Mouse (Mus musculus): ENCODE measurements around the gene Fbxl2. TPM values are rescaled to one million over a fixed set of nuclear protein-coding genes. Genes with fewer than 3 reads are reported as not detected.

Gene Fbxl2
- total and polyA plus RNA-seq, 3 experiments = 0.54 to 1.1 (median 0.81) TPM

DNA sequence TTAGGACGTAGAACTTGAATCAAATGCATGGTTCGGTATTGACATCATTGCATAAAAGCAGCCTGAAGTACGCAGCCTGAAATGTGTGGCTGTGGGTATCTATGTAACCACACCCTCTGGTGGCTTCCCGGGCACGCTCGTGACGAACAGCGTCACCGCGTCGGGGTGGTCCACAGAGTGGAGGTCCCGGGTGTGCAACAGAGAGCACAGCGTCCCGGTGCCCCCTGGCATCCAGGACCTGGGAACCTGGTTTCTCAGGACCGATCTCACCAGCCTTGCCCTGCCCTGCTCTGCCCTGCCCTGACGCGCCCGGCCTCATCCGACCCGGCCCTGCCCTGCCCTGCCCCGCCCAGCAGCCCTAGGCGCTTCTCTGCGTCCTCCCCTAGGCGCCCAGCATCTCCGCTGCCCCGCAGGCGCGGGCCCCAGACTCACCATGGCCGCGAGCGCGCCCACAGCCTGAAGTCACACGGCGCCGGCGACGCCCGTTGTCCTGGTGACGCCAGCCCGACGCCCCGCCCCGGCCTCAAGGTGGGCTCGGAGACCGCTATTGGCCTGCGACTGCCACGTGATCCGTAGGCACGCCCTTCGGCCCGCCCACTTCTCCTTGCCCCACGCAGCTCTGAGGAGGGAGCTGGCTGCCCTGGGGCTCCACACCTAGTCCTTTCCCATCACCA is 19.6 kb downstream of the Fbxl2 start:
- peak overlapping the region; percentile 42; the same call in 1 of the 2 replicates for H3K9ac ChIP-seq (ENCODE audit: insufficient read depth, low read depth)
- in situ Hi-C loops (cut with MboI; ENCODE audit: low pct_ligation_motif_present, low pct_unique_long_range_greater_than_20kb, low sequenced_read_pairs) = no loop called here
- H3K27me3 ChIP-seq (replicated peaks) = no peaks in the 10 kb centered on the region

DNA sequence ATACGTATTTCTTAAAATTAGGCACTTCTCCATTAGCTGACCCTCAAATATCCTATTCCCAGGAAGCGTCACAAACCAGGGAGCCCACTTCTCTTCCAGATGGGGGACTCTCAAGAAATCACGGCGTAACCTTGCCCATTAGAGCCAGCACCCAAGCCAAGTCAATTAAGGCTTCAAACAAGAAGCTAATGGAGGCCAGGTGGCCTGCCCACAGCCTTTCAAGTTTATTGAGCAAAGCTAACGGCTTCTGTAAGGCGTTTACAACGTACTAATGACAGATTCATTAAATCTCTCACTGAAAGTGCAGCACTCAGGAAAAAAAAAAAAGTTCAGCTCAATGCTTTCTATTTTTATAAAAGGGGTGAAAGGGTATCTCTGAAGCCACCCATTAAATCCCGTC is 20.1 kb downstream of the Fbxl2 start:
- peak overlapping the region; percentile 42 for H3K9ac ChIP-seq (ENCODE audit: insufficient read depth, low read depth)
- H3K4me2 ChIP-seq (ENCODE audit: insufficient read depth, low read depth, poor library complexity, severe bottlenecking) = peak overlapping the region; percentile 3
- H3K9me3 ChIP-seq (replicated peaks; ENCODE audit: low read length) = no peaks in the 10 kb centered on the region
- H3K4me1 ChIP-seq (ENCODE audit: control insufficient read depth in 1 of 2, insufficient read depth in 2 of 2) = no peaks in the 10 kb centered on the region; a peak in 1 of 4 replicates
- in situ Hi-C loops (cut with MboI; ENCODE audit: low pct_ligation_motif_present, low pct_unique_long_range_greater_than_20kb, low sequenced_read_pairs) = no loop called here
- H3K27ac ChIP-seq (ENCODE audit: insufficient read depth, low read depth) = no peak overlapping the region
- TF ChIP-seq MYC (IDR thresholded peaks at IDR 0.05; ENCODE audit: low read depth, low read length) (no peak), MEF2A (IDR thresholded peaks at IDR 0.05; ENCODE audit: borderline replicate concordance, low read depth, low read length) (no peak), HCFC1 (IDR thresholded peaks at IDR 0.05; ENCODE audit: low read depth, low read length) (no peak)
- no peaks in the 10 kb centered on the region for H3K36me3 ChIP-seq (replicated peaks in 1 of 2; ENCODE audit: control insufficient read depth in 1 of 2, insufficient read depth in 1 of 2, low read length in 1 of 2)
- H3K27me3 ChIP-seq (replicated peaks) = no peaks in the 10 kb centered on the region
- no peaks in the 10 kb centered on the region for H3K79me2 ChIP-seq (replicated peaks; ENCODE audit: control insufficient read depth, extremely low read depth, insufficient read depth, poor library complexity, severe bottlenecking)
- no peak for DNase-seq (ENCODE audit: extremely low read depth)
- dilution Hi-C loops (cut with MboI; ENCODE audit: extremely low pct_ligation_motif_present, extremely low pct_unique_long_range_greater_than_20kb, low sequenced_read_pairs) = no loop called here
- peak overlapping the region; percentile 37 to 66 (median 56) for H3K4me3 ChIP-seq (replicated peaks in 1 of 3; ENCODE audit: low read depth in 2 of 3, low read length in 2 of 3, poor library complexity in 1 of 3)

More for the DNA sequence above, 19.6 kb downstream of the Fbxl2 start:
- H3K4me2 ChIP-seq (ENCODE audit: insufficient read depth, low read depth, poor library complexity, severe bottlenecking) = peak overlapping the region; percentile 3; the same call in 1 of the 2 replicates
- H3K4me1 ChIP-seq (ENCODE audit: control insufficient read depth in 1 of 2, insufficient read depth in 2 of 2) = no peaks in the 10 kb centered on the region; a peak in 1 of 4 replicates
- no peaks in the 10 kb centered on the region for H3K79me2 ChIP-seq (replicated peaks; ENCODE audit: control insufficient read depth, extremely low read depth, insufficient read depth, poor library complexity, severe bottlenecking)
- no peaks in the 10 kb centered on the region for H3K9me3 ChIP-seq (replicated peaks; ENCODE audit: low read length)
- peak overlapping the region; percentile 37 to 66 (median 56) for H3K4me3 ChIP-seq (replicated peaks in 1 of 3; ENCODE audit: low read depth in 2 of 3, low read length in 2 of 3, poor library complexity in 1 of 3)
- H3K36me3 ChIP-seq (replicated peaks in 1 of 2; ENCODE audit: control insufficient read depth in 1 of 2, insufficient read depth in 1 of 2, low read length in 1 of 2) = no peaks in the 10 kb centered on the region
- dilution Hi-C loops (cut with MboI; ENCODE audit: extremely low pct_ligation_motif_present, extremely low pct_unique_long_range_greater_than_20kb, low sequenced_read_pairs) = no loop called here
- no peak for TF ChIP-seq E2F4 (IDR thresholded peaks at IDR 0.05; ENCODE audit: insufficient replicate concordance, low read depth, low read length)
- TF ChIP-seq HCFC1 (IDR thresholded peaks at IDR 0.05; ENCODE audit: low read depth, low read length) = no peak
- TF ChIP-seq CHD1 (IDR thresholded peaks at IDR 0.05; ENCODE audit: low read depth, low read length) = no peak
- peak; percentile 89 for TF ChIP-seq USF1 (IDR thresholded peaks at IDR 0.05; ENCODE audit: low read depth, low read length)
- no peak for TF ChIP-seq MYC (IDR thresholded peaks at IDR 0.05; ENCODE audit: low read depth, low read length)
- no peak for TF ChIP-seq IRF4 (IDR thresholded peaks at IDR 0.05; ENCODE audit: low read depth, low read length)
- no peak for TF ChIP-seq UBTF (IDR thresholded peaks at IDR 0.05; ENCODE audit: low read depth, low read length)
- TF ChIP-seq USF2 (conservative IDR thresholded peaks at IDR 0.05; ENCODE audit: low read depth, low read length) = peak; percentile 75
- TF ChIP-seq ZNF384 (IDR thresholded peaks at IDR 0.05; ENCODE audit: low read depth, low read length) = no peak
- TF ChIP-seq JUN (IDR thresholded peaks at IDR 0.05; ENCODE audit: insufficient read depth, low read depth, low read length) = no peak
- no peak for TF ChIP-seq MEF2A (IDR thresholded peaks at IDR 0.05; ENCODE audit: borderline replicate concordance, low read depth, low read length)
- TF ChIP-seq KAT2A (IDR thresholded peaks at IDR 0.05; ENCODE audit: insufficient replicate concordance, low read length) = no peak
- no peak for TF ChIP-seq MAZ (IDR thresholded peaks at IDR 0.05; ENCODE audit: low read depth, low read length)
- no peak for TF ChIP-seq ELF1 (IDR thresholded peaks at IDR 0.05; ENCODE audit: low read depth, low read length)
- TF ChIP-seq MXI1 (IDR thresholded peaks at IDR 0.05; ENCODE audit: low read depth, low read length) = peak; percentile 86
- no peak for TF ChIP-seq EP300 (IDR thresholded peaks at IDR 0.05; ENCODE audit: low read length)
- no peak for TF ChIP-seq PAX5 (IDR thresholded peaks at IDR 0.05; ENCODE audit: low read length)
- TF ChIP-seq SMC3 (IDR thresholded peaks at IDR 0.05; ENCODE audit: low read depth, low read length) = no peak
- TF ChIP-seq SIN3A (IDR thresholded peaks at IDR 0.05; ENCODE audit: low read length) = no peak
- no peak for TF ChIP-seq RAD21 (IDR thresholded peaks at IDR 0.05; ENCODE audit: low read depth, low read length)
- no peak for TF ChIP-seq ETS1 (conservative IDR thresholded peaks at IDR 0.05; ENCODE audit: low read depth, low read length)
- no peak for TF ChIP-seq ZC3H11A (IDR thresholded peaks at IDR 0.05; ENCODE audit: low read depth, low read length)
- no peak for TF ChIP-seq ZMIZ1 (IDR thresholded peaks at IDR 0.05; ENCODE audit: low read depth, low read length)
- TF ChIP-seq NRF1 (IDR thresholded peaks at IDR 0.05; ENCODE audit: low read depth, low read length) = peak; percentile 30; the same call in 1 of the 2 replicates
- no peak for TF ChIP-seq NELFE (IDR thresholded peaks at IDR 0.05; ENCODE audit: low read depth, low read length)
- TF ChIP-seq MAFK (IDR thresholded peaks at IDR 0.05; ENCODE audit: insufficient replicate concordance, low read length) = no peak
- peak; percentile 75 for TF ChIP-seq MAX (IDR thresholded peaks at IDR 0.05; ENCODE audit: low read length)
- no peak for TF ChIP-seq JUND (conservative IDR thresholded peaks at IDR 0.05; ENCODE audit: low read depth, low read length)
- TF ChIP-seq TBP (conservative IDR thresholded peaks at IDR 0.05; ENCODE audit: low read depth, low read length) = no peak
- no peak for TF ChIP-seq BHLHE40 (IDR thresholded peaks at IDR 0.05; ENCODE audit: low read depth, low read length)
- TF ChIP-seq CHD2 (IDR thresholded peaks at IDR 0.05; ENCODE audit: low read length) = no peak
- peak; percentile 27; the same call in 1 of the 2 replicates for TF ChIP-seq POLR2A (IDR thresholded peaks at IDR 0.05; ENCODE audit: low read depth, low read length)
- H3K27ac ChIP-seq (ENCODE audit: insufficient read depth, low read depth) = no peak overlapping the region
- peak; percentile 79 for DNase-seq (ENCODE audit: extremely low read depth)
